Mouse (Mus musculus): Measurements from ENCODE around the gene Arid1b.

DNA sequence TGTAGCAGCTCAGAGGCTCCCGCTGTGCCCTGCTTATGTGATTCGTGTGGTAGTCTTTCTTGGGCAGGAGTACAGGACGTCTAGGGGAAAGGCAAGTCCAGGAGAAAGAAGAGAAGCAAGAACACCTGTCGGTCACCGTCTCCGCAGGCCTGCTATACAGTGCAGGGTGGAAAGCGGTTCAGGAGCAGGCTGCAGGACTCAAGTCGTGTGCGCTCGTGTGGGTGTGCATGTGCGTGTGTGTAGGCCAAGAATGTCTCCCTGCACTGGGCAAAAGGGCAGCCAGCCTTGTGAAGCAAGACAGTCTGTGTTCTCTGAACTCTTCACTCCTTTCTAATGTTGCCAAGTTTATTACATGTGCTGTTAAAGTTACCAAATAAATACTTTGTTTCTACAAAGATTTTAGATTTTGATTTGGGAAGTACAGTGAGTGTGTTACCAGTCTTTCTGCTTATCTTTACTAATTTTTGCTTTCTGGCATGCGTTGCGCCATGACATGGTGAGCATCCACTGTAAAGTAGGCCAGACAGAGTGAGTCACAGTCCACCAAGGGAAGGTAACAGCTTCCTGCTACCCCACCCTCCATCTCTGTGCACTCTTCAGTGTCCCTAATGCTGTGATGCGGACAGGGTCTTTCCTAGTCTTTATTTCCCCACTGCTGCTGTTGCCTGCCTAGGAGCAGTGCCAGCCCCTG, 138.3 kb downstream of the Arid1b start:
- TF ChIP-seq POLR2A (IDR thresholded peaks at IDR 0.05; ENCODE audit: borderline replicate concordance, extremely low read depth, insufficient read depth, insufficient read length, poor library complexity, severe bottlenecking) (no peak), CTCF (IDR thresholded peaks at IDR 0.05; ENCODE audit: borderline replicate concordance, extremely low read depth, insufficient read depth, insufficient read length) (no peak)
